Mouse (Mus musculus) cerebellum, adult 11-12 months (tissue): ENCODE data around the gene Mrps17.

Experiments
- DNase-seq: peaks from one replicate; pipeline ENCODE4 v3.0.0; 2022

Gene Mrps17

GRCm38 (mm10) chr5:129742903-129743488 lies 27.7 kb downstream of the Mrps17 start:
- DNase-seq, result no peak

GRCm38 (mm10) chr5:129744050-129744449 lies 28.8 kb downstream of the Mrps17 start:
- DNase-seq, result no peak

GRCm38 (mm10) chr5:129756886-129757285 lies 41.6 kb downstream of the Mrps17 start:
- DNase-seq, result no peak

DNA sequence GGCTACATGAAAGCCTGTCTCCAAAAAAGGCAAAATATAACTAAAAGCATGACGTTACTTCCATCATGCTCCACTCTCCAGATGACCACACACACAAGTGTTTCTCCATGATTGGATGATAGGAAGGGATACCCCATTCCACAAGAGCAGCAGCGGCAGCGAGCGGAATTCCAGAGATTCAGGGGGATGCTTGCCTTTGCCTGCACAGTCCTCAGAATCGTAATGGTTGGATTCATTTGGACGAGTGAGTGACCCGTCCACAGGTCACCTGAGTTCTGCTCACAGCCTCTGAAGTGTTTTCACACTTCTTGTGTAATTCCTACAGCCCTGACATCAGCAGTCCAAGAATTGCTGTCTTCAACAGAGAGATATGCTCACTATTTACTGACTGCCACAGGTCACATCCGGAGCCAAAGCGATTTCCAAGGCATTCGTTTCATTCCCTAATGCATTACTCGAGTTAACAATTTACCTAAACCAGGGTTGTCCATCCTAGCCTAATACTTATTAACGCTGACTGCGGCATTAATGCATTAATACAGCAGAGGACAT lies 44.7 kb downstream of the Mrps17 start:
- no peak for DNase-seq

DNA sequence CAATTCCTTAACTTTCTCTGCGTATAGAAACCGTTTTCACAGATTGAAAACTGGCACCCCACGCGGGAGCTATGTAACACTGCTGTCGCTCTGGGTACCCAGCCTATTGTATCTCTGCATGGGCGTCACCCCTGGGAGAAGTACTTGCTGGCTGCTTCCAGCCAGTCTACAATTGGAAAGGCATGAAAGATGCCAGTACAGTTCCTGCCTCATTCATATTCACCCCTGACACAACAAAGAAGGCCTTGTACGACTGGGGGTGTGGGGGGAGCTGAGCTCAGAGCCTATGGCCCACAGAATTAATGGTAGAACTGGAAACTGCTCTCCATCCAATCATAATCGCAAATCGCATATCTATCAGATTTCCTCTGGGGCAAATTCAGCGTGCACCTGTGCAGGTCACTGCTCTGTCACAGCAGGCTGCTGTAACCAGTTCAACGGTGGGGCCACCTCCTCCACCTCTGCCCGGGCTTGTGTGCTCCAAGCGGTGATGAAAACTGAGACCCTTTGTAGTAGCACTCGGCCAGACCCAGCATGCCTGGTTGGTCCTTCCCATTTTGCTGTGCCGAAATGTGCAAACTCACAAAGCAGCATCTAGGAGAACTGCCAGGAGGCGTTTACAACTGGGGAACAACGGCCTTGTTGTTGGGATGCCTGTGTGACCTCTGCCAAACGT lies 46.7 kb downstream of the Mrps17 start:
- DNase-seq, result peak; percentile 28

- DNase-seq, result no peak
Observed at GRCm38 (mm10) chr5:129770443-129771355, 55.4 kb downstream of the Mrps17 start.
